Mouse (Mus musculus) stomach, postnatal 0 days (tissue): ENCODE results near the gene Gm11549. TPM values are rescaled to one million over a fixed set of nuclear protein-coding genes. Genes with fewer than 3 reads are reported as not detected.
A peak's percentile ranks its signal among the peaks of the same experiment; 100 is the strongest.

Experiments used
- ATAC-seq: fragments of 200-750 bp; cut with Nextera tagmentation; 2 replicates; pipeline ENCODE4 v1.8.0; 2017; ENCODE audit not compliant: low FRiP score, low TSS enrichment
- DNase-seq: peaks from one replicate; pipeline ENCODE4 v3.0.0-alpha.2; 2016; ENCODE audit warnings: low spot score
- H3K27ac ChIP-seq: fragments of 300-500 bp; sonication (generic); replicated peaks from 2 replicates; pipeline ENCODE4 v1.5.1; 2014; ENCODE audit warnings: mild to moderate bottlenecking, control low read depth
- H3K27me3 ChIP-seq: fragments of 300-500 bp; sonication (generic); 2 replicates; pipeline ENCODE4 v1.6.1; 2014; ENCODE audit warnings: low read length; ENCODE audit not compliant: control insufficient read depth, insufficient read depth
- H3K36me3 ChIP-seq: fragments of 300-500 bp; sonication (generic); 2 replicates; pipeline ENCODE4 v1.6.1; 2014; ENCODE audit warnings: low read length, mixed read lengths; ENCODE audit not compliant: control insufficient read depth, insufficient read depth
- H3K4me1 ChIP-seq: fragments of 300-500 bp; sonication (generic); replicated peaks from 2 replicates; pipeline ENCODE4 v1.6.1; 2014; ENCODE audit warnings: antibody characterized with exemption; ENCODE audit not compliant: control insufficient read depth, insufficient read depth
- H3K4me2 ChIP-seq: fragments of 300-500 bp; sonication (generic); replicated peaks from 2 replicates; pipeline ENCODE4 v1.6.1; 2014; ENCODE audit warnings: low read depth, mild to moderate bottlenecking, control low read depth, moderate library complexity
- H3K4me3 ChIP-seq: fragments of 300-500 bp; sonication (generic); 2 replicates; pipeline ENCODE4 v1.5.1; 2014; ENCODE audit warnings: low read depth, low read length, control low read depth
- H3K9ac ChIP-seq: fragments of 300-500 bp; sonication (generic); 2 replicates; pipeline ENCODE4 v1.6.1; 2014; ENCODE audit warnings: mild to moderate bottlenecking, low read length, control low read depth, mixed read lengths
- H3K9me3 ChIP-seq: fragments of 300-500 bp; sonication (generic); 2 replicates; pipeline ENCODE4 v1.6.1; 2016; ENCODE audit warnings: low read length; ENCODE audit not compliant: control insufficient read depth
- CTCF ChIP-seq: IDR thresholded peaks from 2 replicates; pipeline ENCODE4 v1.5.1; 2016; ENCODE audit warnings: antibody characterized with exemption, low read depth, mild to moderate bottlenecking, moderate library complexity
- EP300 ChIP-seq: optimal IDR thresholded peaks from 2 replicates; pipeline ENCODE3; 2016; ENCODE audit warnings: antibody characterized with exemption
- WGBS: fragments of 180-500 bp; shearing (Covaris S2); extraction: QIAGEN DNeasy Blood & Tissue Kit; methylation state at CpG from one replicate; pipeline ENCODE4 v1.1.7; 2014; 5-methylcytosine and 5-hydroxymethylcytosine counted together
- polyA plus RNA-seq: library from polyadenylated mRNA; unstranded; fragments of >200 nt; fragmentation: Nextera tagmentation; extraction: Ambion mirVana; gene quantifications from 2 replicates; pipeline ENCODE4 v1.2.1, GENCODE M21; 2015

Gm11549 gene
- polyA plus RNA-seq, 1 experiment from 2014 or later = 0.33 TPM

- 0% methylated on average over 27 of the region's 32 CpGs for WGBS
- no peaks in the 10 kb centered on the region for H3K36me3 ChIP-seq
- H3K27me3 ChIP-seq = no peaks in the 10 kb centered on the region
- peak within 1 kb of the TSS; percentile 86 for H3K4me3 ChIP-seq
- TF ChIP-seq EP300 = no peak
- TF ChIP-seq CTCF = peak; percentile 77
- H3K4me2 ChIP-seq = peak within 1 kb of the TSS; percentile 86
- DNase-seq = peak; percentile 98
- peak within 1 kb of the TSS; percentile 86 for H3K9ac ChIP-seq
- H3K27ac ChIP-seq = peak within 1 kb of the TSS; percentile 97
- H3K9me3 ChIP-seq = no peaks in the 10 kb centered on the region
- ATAC-seq = peak; percentile 99
- peaks cover 9% of the 10 kb centered on the region; the same call in 1 of the 2 replicates for H3K4me1 ChIP-seq
Measured at GRCm38 (mm10) chr3:36475532-36476087, 46.0 kb downstream of the Gm11549 start, which contains the start of the genes Anxa5 and 1810062G17Rik. Gene Anxa5, minus strand, starts transcription at chr3:36475894. Gene 1810062G17Rik, plus strand, starts transcription at chr3:36475937.

- Histone ChIP-seq H3K27me3 (no peaks in the 10 kb centered on the region), H3K36me3 (no peaks in the 10 kb centered on the region), H3K9ac (peak overlapping the region; percentile 86), H3K4me3 (peak overlapping the region; percentile 86), H3K4me1 (peaks cover 9% of the 10 kb centered on the region; the same call in 1 of the 2 replicates), H3K9me3 (no peaks in the 10 kb centered on the region), H3K27ac (peak overlapping the region; percentile 97), H3K4me2 (peak overlapping the region; percentile 86)
- under 1% methylated on average over 24 of the region's 24 CpGs for WGBS
- no peak for TF ChIP-seq EP300
- TF ChIP-seq CTCF = no peak
- DNase-seq = no peak
- peak; percentile 23 for ATAC-seq
Measured at GRCm38 (mm10) chr3:36474938-36475483, 46.6 kb downstream of the Gm11549 start.

- DNase-seq (no peak), ATAC-seq (no peak)
- Histone ChIP-seq H3K9me3 (no peaks in the 10 kb centered on the region), H3K27ac (peak overlapping the region; percentile 97; the same call in 1 of the 2 replicates), H3K4me1 (peaks cover 9% of the 10 kb centered on the region; the same call in 1 of the 2 replicates), H3K4me3 (peak overlapping the region; percentile 86), H3K9ac (peak overlapping the region; percentile 86; the same call in 1 of the 2 replicates), H3K27me3 (no peaks in the 10 kb centered on the region), H3K4me2 (peak overlapping the region; percentile 86), H3K36me3 (no peaks in the 10 kb centered on the region)
- WGBS = 63% methylated on average over 5 of the region's 5 CpGs
- no peak for TF ChIP-seq CTCF
- no peak for TF ChIP-seq EP300
Measured at GRCm38 (mm10) chr3:36474421-36474820, 47.2 kb downstream of the Gm11549 start.

- ATAC-seq = no peak
- TF ChIP-seq EP300 (no peak), CTCF (no peak)
Measured at GRCm38 (mm10) chr3:36473222-36473621, 48.4 kb downstream of the Gm11549 start.

GRCm38 (mm10) chr3:36471856-36472255 is 49.8 kb downstream of the Gm11549 start:
- Histone ChIP-seq H3K27me3 (no peaks in the 10 kb centered on the region), H3K9ac (no peak overlapping the region), H3K9me3 (no peaks in the 10 kb centered on the region), H3K27ac (no peak overlapping the region), H3K36me3 (no peaks in the 10 kb centered on the region), H3K4me2 (no peak overlapping the region), H3K4me1 (peaks cover 8% of the 10 kb centered on the region; the same call in 1 of the 2 replicates), H3K4me3 (no peak overlapping the region)
- TF ChIP-seq CTCF = no peak
- ATAC-seq = no peak
- 54% methylated on average over 4 of the region's 4 CpGs for WGBS
- no peak for DNase-seq

More at GRCm38 (mm10) chr3:36473222-36473621, 48.4 kb downstream of the Gm11549 start:
- H3K4me3 ChIP-seq = no peak overlapping the region
- WGBS = 92% methylated on average over 5 of the region's 5 CpGs
- H3K4me2 ChIP-seq = no peak overlapping the region
- no peaks in the 10 kb centered on the region for H3K36me3 ChIP-seq
- no peaks in the 10 kb centered on the region for H3K9me3 ChIP-seq
- no peak overlapping the region for H3K27ac ChIP-seq
- H3K4me1 ChIP-seq = peaks cover 9% of the 10 kb centered on the region; the same call in 1 of the 2 replicates
- H3K9ac ChIP-seq = no peak overlapping the region
- DNase-seq = no peak
- H3K27me3 ChIP-seq = no peaks in the 10 kb centered on the region

GRCm38 (mm10) chr3:36468871-36469270 is 52.7 kb downstream of the Gm11549 start:
- Histone ChIP-seq H3K36me3 (no peaks in the 10 kb centered on the region), H3K27me3 (no peaks in the 10 kb centered on the region), H3K4me1 (0 out of 2 replicates have a peak, but pooled peaks cover 2% of the 10 kb centered on the region), H3K9me3 (no peaks in the 10 kb centered on the region), H3K27ac (peak overlapping the region; percentile 45), H3K4me2 (no peak overlapping the region), H3K9ac (no peak overlapping the region), H3K4me3 (no peak overlapping the region)
- WGBS = 75% methylated on average over 2 of the region's 2 CpGs
- DNase-seq (no peak), ATAC-seq (no peak)
- TF ChIP-seq CTCF = no peak
- TF ChIP-seq EP300 = no peak
